Mouse (Mus musculus) kidney, embryonic 16.5 days (tissue): ENCODE results near the gene Sct. TPM values are rescaled to one million over a fixed set of nuclear protein-coding genes. Genes with fewer than 3 reads are reported as not detected.

Experiments used
- ATAC-seq: fragments of 200-750 bp; cut with Nextera tagmentation; 2 replicates; pipeline ENCODE4 v1.8.0; 2017; ENCODE audit warnings: moderate TSS enrichment; ENCODE audit not compliant: low FRiP score, low TSS enrichment
- H3K27ac ChIP-seq: fragments of 300-500 bp; sonication (generic); 2 replicates; pipeline ENCODE4 v1.5.1; 2014; ENCODE audit warnings: low read length
- H3K27me3 ChIP-seq: fragments of 300-500 bp; sonication (generic); 2 replicates; pipeline ENCODE4 v1.6.1; 2014; ENCODE audit warnings: low read length, control low read depth, mixed read lengths; ENCODE audit not compliant: insufficient read depth
- H3K36me3 ChIP-seq: fragments of 300-500 bp; sonication (generic); 2 replicates; pipeline ENCODE4 v1.6.1; 2014; ENCODE audit warnings: low read length, control low read depth, mixed read lengths; ENCODE audit not compliant: insufficient read depth
- H3K4me1 ChIP-seq: fragments of 300-500 bp; sonication (generic); 2 replicates; pipeline ENCODE4 v1.6.1; 2014; ENCODE audit warnings: low read length, control low read depth, mixed read lengths; ENCODE audit not compliant: insufficient read depth
- H3K4me2 ChIP-seq: fragments of 300-500 bp; sonication (generic); replicated peaks from 2 replicates; pipeline ENCODE4 v1.6.1; 2014; ENCODE audit warnings: low read depth, low read length
- H3K4me3 ChIP-seq: fragments of 300-500 bp; sonication (generic); 2 replicates; pipeline ENCODE4 v1.5.1; 2014; ENCODE audit warnings: mild to moderate bottlenecking, low read length
- H3K9ac ChIP-seq: fragments of 300-500 bp; sonication (generic); replicated peaks from 2 replicates; pipeline ENCODE4 v1.6.1; 2014; ENCODE audit warnings: low read length
- H3K9me3 ChIP-seq: fragments of 300-500 bp; sonication (generic); 2 replicates; pipeline ENCODE4 v1.6.1; 2016; ENCODE audit warnings: low read length, control low read depth
- WGBS: fragments of 180-500 bp; shearing (Covaris S2); extraction: QIAGEN DNeasy Blood & Tissue Kit; methylation state at CpG from one replicate; pipeline ENCODE4 v1.1.7; 2014; 5-methylcytosine and 5-hydroxymethylcytosine counted together
- polyA plus RNA-seq: library from polyadenylated mRNA; unstranded; fragments of >200 nt; fragmentation: Nextera tagmentation; extraction: Ambion mirVana; gene quantifications from 2 replicates; pipeline ENCODE4 v1.2.1, GENCODE M21; 2015

The Sct gene
- polyA plus RNA-seq, 1 experiment from 2014 or later = 47.1 TPM

DNA sequence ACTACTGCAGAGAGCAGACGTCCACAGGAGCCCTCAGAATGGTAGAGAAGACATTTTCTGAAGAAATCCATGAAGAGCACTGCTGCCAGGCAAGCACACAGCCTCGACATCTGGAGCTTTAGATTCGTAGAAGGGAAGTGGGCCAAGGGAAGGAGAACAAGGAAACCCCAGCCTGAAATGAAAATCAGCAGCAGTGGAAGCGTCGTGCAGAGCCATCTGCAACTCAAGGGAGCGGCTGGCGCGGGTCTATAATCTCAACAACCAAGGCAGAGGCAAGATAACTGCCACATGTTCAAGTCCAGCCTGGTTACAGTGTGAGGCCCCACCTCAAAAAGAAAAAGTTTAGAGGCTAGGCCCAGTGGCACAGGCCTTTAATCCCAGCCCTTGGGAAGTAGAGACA is 36.1 kb upstream of the Sct start:
- H3K27ac ChIP-seq = no peak overlapping the region
- H3K9ac ChIP-seq = no peak overlapping the region
- WGBS = 93% methylated on average over 8 of the region's 8 CpGs

DNA sequence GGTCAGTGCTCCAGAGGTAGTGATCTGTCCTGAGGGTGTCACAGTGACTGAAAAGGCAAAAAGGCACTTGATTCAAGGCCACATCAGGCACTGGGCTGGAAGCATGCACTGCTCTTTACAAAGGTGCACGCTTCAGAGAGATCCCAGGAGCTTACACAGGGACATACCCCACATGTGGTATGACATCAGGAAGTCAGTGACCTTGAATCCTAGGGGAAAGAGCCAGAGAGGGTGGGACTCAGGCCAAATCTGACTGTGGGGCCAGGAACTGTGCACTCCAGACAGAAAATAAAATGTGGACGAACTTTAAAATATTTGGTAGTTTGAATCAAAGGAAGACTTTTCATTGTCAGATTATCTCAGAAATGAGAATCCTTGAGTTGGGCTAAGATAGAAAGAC is 35.5 kb upstream of the Sct start:
- ATAC-seq = no peak
- H3K4me1 ChIP-seq = no peaks in the 10 kb centered on the region
- no peak overlapping the region for H3K4me2 ChIP-seq
- H3K9me3 ChIP-seq = no peaks in the 10 kb centered on the region
- H3K4me3 ChIP-seq = no peak overlapping the region
- WGBS = 99% methylated on average over 2 of the region's 2 CpGs
- no peaks in the 10 kb centered on the region for H3K27me3 ChIP-seq
- no peak overlapping the region for H3K9ac ChIP-seq
- no peak overlapping the region for H3K27ac ChIP-seq
- H3K36me3 ChIP-seq = peaks cover 93% of the 10 kb centered on the region

More for the DNA sequence above, 36.1 kb upstream of the Sct start:
- no peaks in the 10 kb centered on the region for H3K4me1 ChIP-seq
- H3K27me3 ChIP-seq = no peaks in the 10 kb centered on the region
- no peaks in the 10 kb centered on the region for H3K9me3 ChIP-seq
- H3K4me3 ChIP-seq = no peak overlapping the region
- H3K36me3 ChIP-seq = peaks cover 90% of the 10 kb centered on the region
- no peak for ATAC-seq
- no peak overlapping the region for H3K4me2 ChIP-seq

DNA sequence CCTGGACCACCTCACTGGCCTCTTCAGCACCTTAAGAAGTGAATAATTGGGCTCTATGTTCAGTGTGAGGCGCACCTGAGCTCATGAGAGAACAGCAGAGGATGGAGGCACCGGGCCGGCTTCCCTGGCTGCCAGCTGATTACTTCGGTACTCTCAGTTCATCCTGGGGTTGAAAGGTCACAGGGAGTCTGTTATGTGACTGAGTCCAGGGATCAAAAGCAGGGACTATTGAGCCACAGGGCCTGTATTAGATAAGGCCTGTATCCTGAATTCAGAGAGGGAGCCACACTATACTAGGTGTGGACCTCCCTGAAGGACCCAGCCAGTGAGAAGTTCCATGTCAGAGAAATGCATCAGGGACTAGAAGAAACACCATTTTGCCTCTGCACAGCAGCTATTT is 25.6 kb upstream of the Sct start:
- Histone ChIP-seq H3K4me1 (no peaks in the 10 kb centered on the region), H3K9ac (no peak overlapping the region), H3K4me3 (no peak overlapping the region), H3K27me3 (no peaks in the 10 kb centered on the region), H3K4me2 (no peak overlapping the region), H3K27ac (no peak overlapping the region), H3K36me3 (peaks cover 73% of the 10 kb centered on the region), H3K9me3 (no peaks in the 10 kb centered on the region)
- ATAC-seq = no peak
- WGBS = 80% methylated on average over 4 of the region's 4 CpGs

- H3K4me2 ChIP-seq = no peak overlapping the region
- no peak overlapping the region for H3K27ac ChIP-seq
- H3K27me3 ChIP-seq = no peaks in the 10 kb centered on the region
- H3K4me1 ChIP-seq = no peaks in the 10 kb centered on the region
- no peak overlapping the region for H3K9ac ChIP-seq
- 75% methylated on average over 1 of the region's 1 CpGs for WGBS
- peaks cover 63% of the 10 kb centered on the region for H3K36me3 ChIP-seq
- ATAC-seq = no peak
- H3K9me3 ChIP-seq = no peaks in the 10 kb centered on the region
- H3K4me3 ChIP-seq = no peak overlapping the region
These were observed 23.9 kb upstream of the Sct start for GRCm38 (mm10) chr7:141302702-141303268.

GRCm38 (mm10) chr7:141301386-141301785 is 22.5 kb upstream of the Sct start:
- Histone ChIP-seq H3K27ac (no peak overlapping the region), H3K36me3 (peaks cover 50% of the 10 kb centered on the region), H3K27me3 (no peaks in the 10 kb centered on the region), H3K9me3 (no peaks in the 10 kb centered on the region), H3K9ac (no peak overlapping the region), H3K4me1 (no peaks in the 10 kb centered on the region), H3K4me2 (no peak overlapping the region), H3K4me3 (no peak overlapping the region)
- ATAC-seq = no peak
- WGBS = 92% methylated on average over 9 of the region's 9 CpGs

DNA sequence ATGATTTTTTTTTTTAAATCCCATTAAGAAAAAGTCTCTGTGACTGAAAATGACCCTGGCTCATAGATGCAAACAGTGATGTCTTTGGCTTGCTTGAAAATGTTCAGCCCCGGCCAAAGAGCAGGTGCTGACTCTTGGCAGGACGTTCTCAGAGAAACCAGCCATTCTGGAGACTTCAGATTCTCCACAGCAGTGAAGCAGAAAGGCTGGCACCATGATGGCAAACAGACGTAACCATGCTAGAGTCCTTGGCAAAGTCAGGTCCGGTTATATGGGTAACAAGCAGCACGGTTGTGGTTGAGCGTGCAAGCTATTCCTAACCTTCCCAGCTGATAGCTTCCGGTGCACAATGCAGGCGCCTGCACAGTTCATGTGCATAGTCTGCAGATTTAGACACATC is 20.2 kb upstream of the Sct start:
- no peaks in the 10 kb centered on the region for H3K9me3 ChIP-seq
- peaks cover 7% of the 10 kb centered on the region for H3K4me1 ChIP-seq
- H3K27me3 ChIP-seq = peaks cover 14% of the 10 kb centered on the region
- 92% methylated on average over 8 of the region's 8 CpGs for WGBS
- no peak overlapping the region for H3K4me2 ChIP-seq
- no peak overlapping the region for H3K9ac ChIP-seq
- no peak for ATAC-seq
- no peak overlapping the region for H3K4me3 ChIP-seq
- H3K36me3 ChIP-seq = peaks cover 34% of the 10 kb centered on the region
- no peak overlapping the region for H3K27ac ChIP-seq

DNA sequence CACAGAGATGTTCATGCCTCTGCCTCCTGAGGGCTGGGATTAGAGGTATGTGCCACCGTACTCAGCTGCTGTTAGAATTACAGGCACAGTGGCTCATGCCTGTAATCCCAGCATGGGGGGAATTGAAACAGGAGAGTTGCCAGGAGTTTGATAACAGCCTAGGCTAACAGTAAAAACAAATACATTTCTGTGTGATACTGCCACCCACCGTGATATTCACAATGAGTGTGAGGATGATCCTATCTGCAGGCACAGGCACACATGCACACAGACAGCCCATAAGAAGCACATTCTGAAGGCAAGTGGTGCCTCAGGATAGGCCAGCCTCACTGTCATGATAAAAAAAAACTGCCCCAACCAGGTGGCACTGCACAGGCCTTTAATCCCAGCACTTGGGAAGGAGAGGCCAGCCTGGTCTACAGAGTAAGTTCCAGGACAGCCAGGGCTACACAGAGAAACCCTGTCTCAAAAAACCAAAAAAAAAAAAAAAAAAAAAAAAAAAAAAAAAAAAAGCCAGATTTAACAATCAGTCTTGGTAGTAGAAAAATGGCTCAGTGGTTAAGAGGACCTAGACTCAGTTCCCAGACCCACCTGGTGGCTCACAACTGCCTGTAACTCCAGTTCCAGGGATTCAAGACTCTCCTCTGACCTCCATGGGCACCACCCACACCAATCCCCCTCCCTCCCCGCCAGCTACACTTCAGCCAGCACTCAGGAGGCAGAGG is 19.2 kb upstream of the Sct start:
- no peak overlapping the region for H3K4me2 ChIP-seq
- no peak overlapping the region for H3K27ac ChIP-seq
- ATAC-seq = no peak
- H3K4me3 ChIP-seq = no peak overlapping the region
- no peak overlapping the region for H3K9ac ChIP-seq
- H3K36me3 ChIP-seq = peaks cover 28% of the 10 kb centered on the region
- peaks cover 25% of the 10 kb centered on the region for H3K27me3 ChIP-seq
- H3K9me3 ChIP-seq = no peaks in the 10 kb centered on the region
- 71% methylated on average over 3 of the region's 3 CpGs for WGBS
- H3K4me1 ChIP-seq = peaks cover 15% of the 10 kb centered on the region

DNA sequence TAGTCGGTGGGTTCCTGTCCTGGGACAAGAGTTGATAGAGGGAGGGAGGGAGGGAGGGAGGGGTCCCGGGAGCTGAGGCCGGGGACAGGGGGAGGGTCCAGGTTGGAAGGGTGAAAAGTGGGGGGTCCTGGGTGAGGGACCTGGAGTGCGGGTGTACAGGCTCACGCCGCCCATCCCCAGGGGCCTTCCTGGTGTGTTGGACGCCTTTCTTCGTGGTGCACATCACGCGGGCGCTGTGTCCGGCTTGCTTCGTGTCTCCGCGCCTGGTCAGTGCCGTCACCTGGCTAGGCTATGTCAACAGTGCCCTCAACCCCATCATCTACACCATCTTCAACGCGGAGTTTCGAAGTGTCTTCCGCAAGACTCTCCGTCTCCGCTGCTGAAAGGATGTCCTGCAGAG is 15.5 kb upstream of the Sct start:
- H3K27me3 ChIP-seq = peaks cover 47% of the 10 kb centered on the region
- H3K36me3 ChIP-seq = no peaks in the 10 kb centered on the region; the same call in 1 of the 2 replicates
- peak overlapping the region; percentile 46 for H3K4me3 ChIP-seq
- peak overlapping the region; percentile 70 for H3K4me2 ChIP-seq
- peaks cover 15% of the 10 kb centered on the region for H3K4me1 ChIP-seq
- no peak for ATAC-seq
- H3K9ac ChIP-seq = peak overlapping the region; percentile 60
- no peak overlapping the region for H3K27ac ChIP-seq
- WGBS = 4% methylated on average over 22 of the region's 22 CpGs
- no peaks in the 10 kb centered on the region for H3K9me3 ChIP-seq

DNA sequence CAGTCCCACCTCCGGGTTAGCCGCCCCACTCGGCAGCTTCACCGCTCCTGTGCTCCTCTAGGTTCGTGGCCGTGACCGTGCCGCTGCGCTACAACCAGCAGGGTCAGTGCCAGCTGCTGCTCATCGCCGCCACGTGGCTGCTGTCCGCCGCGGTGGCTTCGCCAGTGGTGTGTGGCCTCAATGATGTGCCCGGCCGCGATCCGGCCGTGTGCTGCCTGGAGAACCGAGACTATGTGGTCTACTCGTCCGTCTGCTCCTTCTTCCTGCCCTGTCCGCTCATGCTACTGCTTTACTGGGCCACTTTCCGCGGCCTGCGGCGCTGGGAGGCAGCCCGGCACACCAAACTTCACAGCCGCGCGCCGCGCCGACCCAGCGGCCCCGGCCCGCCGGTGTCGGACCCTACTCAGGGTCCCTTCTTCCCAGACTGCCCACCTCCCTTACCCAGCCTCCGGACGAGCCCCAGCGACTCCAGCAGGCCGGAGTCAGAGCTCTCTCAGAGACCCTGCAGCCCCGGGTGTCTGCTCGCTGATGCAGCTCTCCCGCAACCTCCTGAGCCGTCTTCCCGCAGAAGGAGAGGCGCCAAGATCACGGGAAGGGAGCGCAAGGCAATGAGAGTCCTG is 15.0 kb upstream of the Sct start:
- H3K4me3 ChIP-seq = peak overlapping the region; percentile 46
- peaks cover 47% of the 10 kb centered on the region for H3K27me3 ChIP-seq
- peaks cover 15% of the 10 kb centered on the region for H3K4me1 ChIP-seq
- no peaks in the 10 kb centered on the region for H3K9me3 ChIP-seq
- ATAC-seq = peak; percentile 53; the same call in 1 of the 2 replicates
- peak overlapping the region; percentile 60 for H3K9ac ChIP-seq
- no peaks in the 10 kb centered on the region; the same call in 1 of the 2 replicates for H3K36me3 ChIP-seq
- under 1% methylated on average over 53 of the region's 53 CpGs for WGBS
- H3K4me2 ChIP-seq = peak overlapping the region; percentile 70
- H3K27ac ChIP-seq = no peak overlapping the region
